Mouse (Mus musculus) hindbrain, embryonic 12.5 days (tissue): ENCODE data around the gene OR5BS1P. TPM values are rescaled to one million over a fixed set of nuclear protein-coding genes. Genes with fewer than 3 reads are reported as not detected.

Experiments used
- ATAC-seq: fragments of 200-750 bp; cut with Nextera tagmentation; 2 replicates; pipeline ENCODE4 v1.8.0; 2017; ENCODE audit warnings: moderate TSS enrichment; ENCODE audit not compliant: low FRiP score
- H3K27ac ChIP-seq: fragments of 300-500 bp; sonication (generic); 2 replicates; pipeline ENCODE4 v1.5.1; 2016; ENCODE audit warnings: mild to moderate bottlenecking
- H3K27me3 ChIP-seq: fragments of 300-500 bp; sonication (generic); 2 replicates; pipeline ENCODE4 v1.6.1; 2016; ENCODE audit warnings: mild to moderate bottlenecking
- H3K36me3 ChIP-seq: fragments of 300-500 bp; sonication (generic); 2 replicates; pipeline ENCODE4 v1.6.1; 2016; ENCODE audit warnings: mild to moderate bottlenecking
- H3K4me1 ChIP-seq: fragments of 300-500 bp; sonication (generic); 2 replicates; pipeline ENCODE4 v1.6.1; 2016
- H3K4me2 ChIP-seq: fragments of 300-500 bp; sonication (generic); replicated peaks from 2 replicates; pipeline ENCODE4 v1.6.1; 2016; ENCODE audit warnings: mild to moderate bottlenecking
- H3K4me3 ChIP-seq: fragments of 300-500 bp; sonication (generic); 2 replicates; pipeline ENCODE4 v1.5.1; 2016; ENCODE audit warnings: mild to moderate bottlenecking
- H3K9ac ChIP-seq: fragments of 300-500 bp; sonication (generic); 2 replicates; pipeline ENCODE4 v1.6.1; 2016; ENCODE audit warnings: mild to moderate bottlenecking, moderate library complexity
- H3K9me3 ChIP-seq: fragments of 300-500 bp; sonication (generic); replicated peaks from 2 replicates; pipeline ENCODE4 v1.6.1; 2016; ENCODE audit warnings: mild to moderate bottlenecking
- WGBS: fragments of 180-500 bp; shearing (Covaris S2); methylation state at CpG from one replicate; pipeline ENCODE4 v1.1.7; 2016; 5-methylcytosine and 5-hydroxymethylcytosine counted together
- microRNA-seq: library from miRNA; unstranded; fragments of <30 nt; microRNA quantifications from one replicate; pipeline ENCODE4, GENCODE M21; 2017
- polyA plus RNA-seq: library from polyadenylated mRNA; unstranded; fragments of >200 nt; fragmentation: Nextera tagmentation; extraction: Ambion mirVana; gene quantifications from 2 replicates; pipeline ENCODE4 v1.2.1, GENCODE M21; 2016

OR5BS1P gene
- polyA plus RNA-seq, 1 experiment from 2014 or later = not detected

DNA sequence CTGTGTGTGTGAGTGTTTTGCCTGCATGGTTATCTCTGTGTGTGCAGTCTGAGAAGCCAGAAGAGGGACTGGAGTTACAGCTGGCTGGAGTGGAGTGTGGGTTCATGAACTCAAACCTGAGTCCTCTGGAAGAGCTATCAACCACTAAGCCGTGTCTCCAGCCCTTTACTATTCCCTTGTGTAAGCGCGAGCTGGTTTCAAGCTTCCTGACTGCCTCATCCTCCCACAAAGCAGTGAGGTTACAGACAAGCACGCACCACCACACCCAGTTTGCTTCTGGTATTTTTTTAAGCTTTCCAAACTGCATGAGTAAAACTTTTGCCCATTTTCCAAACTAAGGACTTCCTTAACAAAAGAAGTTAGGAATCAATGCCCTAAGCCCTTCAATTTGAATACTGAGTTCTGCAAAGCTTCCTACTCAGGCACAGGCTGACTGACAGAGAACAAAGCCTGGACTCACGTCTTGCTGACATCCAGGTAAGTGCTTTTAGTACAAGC lies 58.4 kb downstream of the OR5BS1P start:
- no peak overlapping the region; the same call in 1 of the 2 replicates for H3K9ac ChIP-seq
- WGBS = 94% methylated on average over 5 of the region's 5 CpGs
- no peaks in the 10 kb centered on the region for H3K27me3 ChIP-seq
- ATAC-seq = no peak
- H3K36me3 ChIP-seq = peaks cover 79% of the 10 kb centered on the region
- no peak overlapping the region for H3K27ac ChIP-seq
- no peak overlapping the region for H3K4me2 ChIP-seq
- H3K4me1 ChIP-seq = peaks cover 18% of the 10 kb centered on the region
- H3K4me3 ChIP-seq = no peak overlapping the region
- H3K9me3 ChIP-seq = no peaks in the 10 kb centered on the region

Small RNA genes lying within 50 kb of the gene (microRNA-seq; reads per million reads assigned to microRNA genes)
- not detected for gene Mir1291

Other genes with a start within 250 kb of the OR5BS1P start
- gene Gm44579, start 248.9 kb upstream of the OR5BS1P start, polyA plus RNA-seq = not detected in 2 replicates
- not detected in 2 replicates for gene Olfr287, start 248.8 kb upstream of the OR5BS1P start, polyA plus RNA-seq
- not detected in 2 replicates for gene Olfr286, start 235.4 kb upstream of the OR5BS1P start, polyA plus RNA-seq
- not detected in 2 replicates for gene H1fnt, start 212.6 kb upstream of the OR5BS1P start, polyA plus RNA-seq
- gene Zfp641, start 173.7 kb upstream of the OR5BS1P start, polyA plus RNA-seq = 3.0 and 3.7 TPM in 2 replicates
- not detected in 2 replicates for gene Olfr285, start 152.5 kb upstream of the OR5BS1P start, polyA plus RNA-seq
- not detected in 2 replicates for gene Olfr284, start 128.9 kb upstream of the OR5BS1P start, polyA plus RNA-seq
- not detected in 2 replicates for gene Olfr283, start 89.0 kb upstream of the OR5BS1P start, polyA plus RNA-seq
- not detected in 2 replicates for gene Olfr282, start 38.7 kb upstream of the OR5BS1P start, polyA plus RNA-seq
- not detected in 2 replicates for gene Olfr281, start 17.3 kb upstream of the OR5BS1P start, polyA plus RNA-seq
- not detected in 2 replicates for gene Lalba, start 12.8 kb downstream of the OR5BS1P start, polyA plus RNA-seq
- gene Olfr279, start 22.5 kb downstream of the OR5BS1P start, polyA plus RNA-seq = not detected in 2 replicates
- 166 and 167 TPM in 2 replicates for gene Kansl2, start 64.4 kb downstream of the OR5BS1P start, polyA plus RNA-seq
- gene Ccnt1, start 101.0 kb downstream of the OR5BS1P start, polyA plus RNA-seq = 63.2 and 65.5 TPM in 2 replicates
- 0.43 and 0.46 TPM in 2 replicates for gene 4930415O20Rik, start 101.1 kb downstream of the OR5BS1P start, polyA plus RNA-seq
- gene Adcy6, start 140.2 kb downstream of the OR5BS1P start, polyA plus RNA-seq = 15.9 and 18.6 TPM in 2 replicates
- 110 and 113 TPM in 2 replicates for gene Cacnb3, start 160.9 kb downstream of the OR5BS1P start, polyA plus RNA-seq
- 21.9 and 26.6 TPM in 2 replicates for gene Ddx23, start 193.0 kb downstream of the OR5BS1P start, polyA plus RNA-seq
- 6.4 and 6.5 TPM in 2 replicates for gene Rnd1, start 207.6 kb downstream of the OR5BS1P start, polyA plus RNA-seq
- 3.1 and 3.5 TPM in 2 replicates for gene Ccdc65, start 238.3 kb downstream of the OR5BS1P start, polyA plus RNA-seq